Mouse (Mus musculus) ES-E14 (cell line): ENCODE results near the gene Lrp6. TPM values are rescaled to one million over a fixed set of nuclear protein-coding genes. Genes with fewer than 3 reads are reported as not detected.

ENCODE experiments used
- DNase-seq: peaks from one replicate; pipeline ENCODE4 v3.0.0-alpha.2; 2013; ENCODE audit warnings: low read depth, low spot score
- H3K27ac ChIP-seq: 2 replicates; pipeline ENCODE4 v1.5.1; 2012; ENCODE audit warnings: low read depth, mild to moderate bottlenecking, low read length, moderate library complexity, mixed read lengths; ENCODE audit not compliant: poor library complexity, insufficient read depth, severe bottlenecking
- H3K36me3 ChIP-seq: 2 replicates; pipeline ENCODE4 v1.6.1; 2012; ENCODE audit warnings: mild to moderate bottlenecking, low read length, moderate library complexity, mixed read lengths; ENCODE audit not compliant: control insufficient read depth, poor library complexity, insufficient read depth, severe bottlenecking
- H3K4me1 ChIP-seq, 2 experiments: fragments of 150-350 bp in 1 of 2; sonication (generic) in 1 of 2; 2 replicates each; pipeline ENCODE4 v1.6.1; 2012; ENCODE audit warnings: low read length in 2 of 2, mild to moderate bottlenecking in 1 of 2, mixed read lengths in 1 of 2; ENCODE audit not compliant: control insufficient read depth in 2 of 2, insufficient read depth in 2 of 2, poor library complexity in 1 of 2
- H3K4me3 ChIP-seq, 2 experiments: fragments of 150-350 bp in 1 of 2; sonication (generic) in 1 of 2; 2 replicates each; pipeline ENCODE4 v1.5.1; 2012; ENCODE audit warnings: low read length in 2 of 2, low read depth in 1 of 2, mild to moderate bottlenecking in 1 of 2, mixed read lengths in 1 of 2; ENCODE audit not compliant: insufficient read depth in 1 of 2, poor library complexity in 1 of 2, severe bottlenecking in 1 of 2
- H3K9ac ChIP-seq: 2 replicates; pipeline ENCODE4 v1.6.1; 2012; ENCODE audit warnings: low read depth, mild to moderate bottlenecking, low read length, mixed read lengths; ENCODE audit not compliant: poor library complexity, insufficient read depth, severe bottlenecking
- H3K9me3 ChIP-seq: fragments of 150-350 bp; sonication (generic); 2 replicates; pipeline ENCODE4 v1.6.1; 2012; ENCODE audit warnings: low read depth, mild to moderate bottlenecking, low read length; ENCODE audit not compliant: control insufficient read depth, insufficient read depth
- CHD2 ChIP-seq: IDR thresholded peaks from 2 replicates; pipeline ENCODE4 v1.6.1; 2014; ENCODE audit warnings: mild to moderate bottlenecking, low read depth, low read length, inconsistent platforms
- HCFC1 ChIP-seq: IDR thresholded peaks from 2 replicates; pipeline ENCODE4 v1.6.1; 2012; ENCODE audit warnings: low read length, inconsistent platforms, borderline replicate concordance; ENCODE audit not compliant: insufficient read depth
- MAFK ChIP-seq: IDR thresholded peaks from 2 replicates; pipeline ENCODE4 v1.6.1; 2014; ENCODE audit warnings: mild to moderate bottlenecking, low read depth, low read length, inconsistent platforms; ENCODE audit not compliant: insufficient read depth
- ZC3H11A ChIP-seq: IDR thresholded peaks from 2 replicates; pipeline ENCODE4 v1.6.1; 2012; ENCODE audit warnings: low read depth, mild to moderate bottlenecking, inconsistent platforms, low read length, borderline replicate concordance
- ZNF384 ChIP-seq: IDR thresholded peaks from 2 replicates; pipeline ENCODE4 v1.6.1; 2012; ENCODE audit warnings: low read depth, low read length, inconsistent platforms
- in situ Hi-C, 2 experiments: fragments of 600-800 bp; cut with MboI; formaldehyde crosslinking; loops; one replicate each; pipeline ENCODE4 v1.15.1; 2025; ENCODE audit warnings: low sequenced_read_pairs in 2 of 2, inconsistent platforms in 1 of 2; ENCODE audit not compliant: unreplicated experiment in 2 of 2
- total RNA-seq: library from RNA; depleted of rRNA; stranded (reverse); fragments of 300-350 nt; gene quantifications from 2 replicates; pipeline ENCODE4 v1.2.3, GENCODE M21; 2012

Lrp6 gene
- total RNA-seq, 1 experiment = 46.8 TPM

GRCm38 (mm10) chr6:134584616-134585015 lies 17.9 kb upstream of the Lrp6 start:
- H3K4me3 ChIP-seq = no peak overlapping the region

GRCm38 (mm10) chr6:134582110-134582509 lies 15.3 kb upstream of the Lrp6 start:
- Histone ChIP-seq H3K9ac (no peak overlapping the region), H3K9me3 (no peaks in the 10 kb centered on the region), H3K36me3 (no peaks in the 10 kb centered on the region), H3K27ac (no peak overlapping the region), H3K4me1 (peaks cover 8 to 11% of the 10 kb centered on the region in 2 experiments), H3K4me3 (no peak overlapping the region)
- no peak for DNase-seq
- in situ Hi-C loops = no loop called here
- TF ChIP-seq ZNF384 (no peak), HCFC1 (no peak), ZC3H11A (no peak), MAFK (no peak), CHD2 (no peak)

More at GRCm38 (mm10) chr6:134584616-134585015, 17.9 kb upstream of the Lrp6 start:
- in situ Hi-C loops = no loop called here
- H3K9ac ChIP-seq = no peak overlapping the region
- peaks cover 0 to 1% of the 10 kb centered on the region in 2 experiments; a peak in 1 of 4 replicates for H3K4me1 ChIP-seq
- no peaks in the 10 kb centered on the region for H3K36me3 ChIP-seq
- no peak overlapping the region for H3K27ac ChIP-seq
- no peak for TF ChIP-seq HCFC1
- TF ChIP-seq CHD2 = no peak
- no peak for TF ChIP-seq ZC3H11A
- no peak for TF ChIP-seq MAFK
- TF ChIP-seq ZNF384 = no peak
- no peaks in the 10 kb centered on the region for H3K9me3 ChIP-seq
- DNase-seq = no peak

- DNase-seq = no peak
- Histone ChIP-seq H3K4me3 (no peak overlapping the region), H3K9me3 (no peaks in the 10 kb centered on the region), H3K27ac (no peak overlapping the region), H3K36me3 (no peaks in the 10 kb centered on the region), H3K9ac (no peak overlapping the region), H3K4me1 (peaks cover 8 to 11% of the 10 kb centered on the region in 2 experiments)
- in situ Hi-C loops = no loop called here
- TF ChIP-seq MAFK (peak; percentile 77), CHD2 (no peak)
Measured at GRCm38 (mm10) chr6:134579506-134579905, 12.7 kb upstream of the Lrp6 start.

GRCm38 (mm10) chr6:134578039-134578438 lies 11.3 kb upstream of the Lrp6 start:
- Histone ChIP-seq H3K9me3 (no peaks in the 10 kb centered on the region), H3K4me3 (no peak overlapping the region), H3K36me3 (no peaks in the 10 kb centered on the region), H3K9ac (no peak overlapping the region), H3K4me1 (peaks cover 8 to 11% of the 10 kb centered on the region in 2 experiments), H3K27ac (no peak overlapping the region)
- no peak for TF ChIP-seq ZNF384
- no peak for TF ChIP-seq CHD2
- no peak for TF ChIP-seq MAFK
- TF ChIP-seq ZC3H11A = no peak
- in situ Hi-C loops = no loop called here
- DNase-seq = no peak

GRCm38 (mm10) chr6:134575288-134575741 lies 8.6 kb upstream of the Lrp6 start:
- no peak for DNase-seq

More at GRCm38 (mm10) chr6:134575288-134575741, 8.6 kb upstream of the Lrp6 start:
- no peak overlapping the region for H3K4me3 ChIP-seq
- H3K36me3 ChIP-seq = no peaks in the 10 kb centered on the region
- H3K9ac ChIP-seq = no peak overlapping the region
- no peak for TF ChIP-seq ZC3H11A
- TF ChIP-seq CHD2 = no peak
- no peak for TF ChIP-seq HCFC1
- no peak for TF ChIP-seq ZNF384
- no peak for TF ChIP-seq MAFK
- in situ Hi-C loops = no loop called here
- H3K9me3 ChIP-seq = no peaks in the 10 kb centered on the region
- H3K4me1 ChIP-seq = peaks cover 8 to 11% of the 10 kb centered on the region in 2 experiments
- H3K27ac ChIP-seq = no peak overlapping the region
